Mouse (Mus musculus) intestine, embryonic 16.5 days (tissue): ENCODE data around the gene Uhrf1. TPM values are rescaled to one million over a fixed set of nuclear protein-coding genes. Genes with fewer than 3 reads are reported as not detected.
A peak's percentile ranks its signal among the peaks of the same experiment; 100 is the strongest.

Experiments used
- ATAC-seq: fragments of 200-750 bp; cut with Nextera tagmentation; 2 replicates; pipeline ENCODE4 v1.8.0; 2017; ENCODE audit warnings: moderate TSS enrichment, moderate library complexity
- H3K27ac ChIP-seq: fragments of 300-500 bp; sonication (generic); 2 replicates; pipeline ENCODE4 v1.5.1; 2014; ENCODE audit warnings: mild to moderate bottlenecking, low read length
- H3K27me3 ChIP-seq: fragments of 300-500 bp; sonication (generic); replicated peaks from 2 replicates; pipeline ENCODE4 v1.6.1; 2014; ENCODE audit warnings: low read length, control low read depth, mixed read lengths; ENCODE audit not compliant: control insufficient read depth, insufficient read depth
- H3K36me3 ChIP-seq: fragments of 300-500 bp; sonication (generic); 2 replicates; pipeline ENCODE4 v1.6.1; 2014; ENCODE audit warnings: low read length, control low read depth; ENCODE audit not compliant: control insufficient read depth, insufficient read depth
- H3K4me1 ChIP-seq: fragments of 300-500 bp; sonication (generic); 2 replicates; pipeline ENCODE4 v1.6.1; 2014; ENCODE audit warnings: low read length, control low read depth, mixed read lengths; ENCODE audit not compliant: control insufficient read depth, insufficient read depth
- H3K4me2 ChIP-seq: fragments of 300-500 bp; sonication (generic); 2 replicates; pipeline ENCODE4 v1.6.1; 2014; ENCODE audit warnings: low read depth, low read length, control low read depth
- H3K4me3 ChIP-seq: fragments of 300-500 bp; sonication (generic); 2 replicates; pipeline ENCODE4 v1.5.1; 2014; ENCODE audit warnings: mild to moderate bottlenecking, low read length
- H3K9ac ChIP-seq: fragments of 300-500 bp; sonication (generic); 2 replicates; pipeline ENCODE4 v1.6.1; 2014; ENCODE audit warnings: low read depth, low read length
- H3K9me3 ChIP-seq: fragments of 300-500 bp; sonication (generic); 2 replicates; pipeline ENCODE4 v1.6.1; 2016; ENCODE audit warnings: low read length, control low read depth; ENCODE audit not compliant: control insufficient read depth
- WGBS: fragments of 180-500 bp; shearing (Covaris S2); extraction: QIAGEN DNeasy Blood & Tissue Kit; methylation state at CpG from one replicate; pipeline ENCODE4 v1.1.7; 2014; 5-methylcytosine and 5-hydroxymethylcytosine counted together
- polyA plus RNA-seq: library from polyadenylated mRNA; unstranded; fragments of >200 nt; fragmentation: Nextera tagmentation; extraction: Ambion mirVana; gene quantifications from 2 replicates; pipeline ENCODE4 v1.2.1, GENCODE M21; 2015

Gene Uhrf1
- polyA plus RNA-seq, 1 experiment from 2014 or later, result 114 TPM

GRCm38 (mm10) chr17:56279481-56280155, 23.5 kb upstream of the Uhrf1 start:
- WGBS, result 76% methylated on average over 12 of the region's 12 CpGs
- Histone ChIP-seq H3K27ac (peak overlapping the region; percentile 59), H3K9me3 (no peaks in the 10 kb centered on the region), H3K4me1 (peaks cover 29% of the 10 kb centered on the region), H3K9ac (peak overlapping the region; percentile 23), H3K4me2 (no peak overlapping the region), H3K4me3 (no peak overlapping the region), H3K27me3 (no peaks in the 10 kb centered on the region), H3K36me3 (peaks cover 22% of the 10 kb centered on the region)
- no peak for ATAC-seq

GRCm38 (mm10) chr17:56281193-56281592, 21.9 kb upstream of the Uhrf1 start:
- WGBS, result 76% methylated on average over 12 of the region's 12 CpGs
- Histone ChIP-seq H3K9me3 (no peaks in the 10 kb centered on the region), H3K9ac (peak overlapping the region; percentile 37; the same call in 1 of the 2 replicates), H3K4me1 (peaks cover 29% of the 10 kb centered on the region), H3K4me2 (peak overlapping the region; percentile 12; the same call in 1 of the 2 replicates), H3K36me3 (peaks cover 32% of the 10 kb centered on the region), H3K27me3 (no peaks in the 10 kb centered on the region), H3K27ac (peak overlapping the region; percentile 10), H3K4me3 (no peak overlapping the region; the same call in 1 of the 2 replicates)
- ATAC-seq, result no peak

DNA sequence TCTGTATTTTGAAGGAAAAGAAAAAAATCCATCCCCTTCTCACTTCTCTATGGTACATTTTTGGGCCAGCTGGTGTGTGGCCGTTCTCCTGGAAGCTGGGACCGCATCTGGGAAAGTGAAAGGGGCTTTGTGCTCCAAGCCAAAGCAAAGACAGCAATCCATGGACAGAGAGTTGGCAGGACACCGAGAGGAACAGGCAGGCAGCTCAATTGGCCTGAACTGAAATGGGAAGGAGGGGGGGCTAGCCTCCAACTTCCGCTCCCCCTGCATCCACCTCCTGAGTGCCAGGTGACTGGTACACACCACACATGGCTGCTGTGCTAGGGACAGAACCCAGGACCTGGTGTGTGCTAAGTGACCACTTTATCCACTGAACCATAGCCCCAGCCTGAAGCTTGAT, 20.3 kb upstream of the Uhrf1 start:
- peak overlapping the region; percentile 59 for H3K27ac ChIP-seq
- H3K36me3 ChIP-seq, result peaks cover 39% of the 10 kb centered on the region
- no peak for ATAC-seq
- H3K27me3 ChIP-seq, result no peaks in the 10 kb centered on the region
- H3K9ac ChIP-seq, result peak overlapping the region; percentile 45; the same call in 1 of the 2 replicates
- H3K4me3 ChIP-seq, result no peak overlapping the region
- no peak overlapping the region for H3K4me2 ChIP-seq
- H3K9me3 ChIP-seq, result no peaks in the 10 kb centered on the region
- WGBS, result 82% methylated on average over 4 of the region's 4 CpGs
- H3K4me1 ChIP-seq, result peaks cover 27% of the 10 kb centered on the region

- Histone ChIP-seq H3K4me3 (no peak overlapping the region), H3K9ac (no peak overlapping the region), H3K4me2 (peak overlapping the region; percentile 22; the same call in 1 of the 2 replicates), H3K9me3 (no peaks in the 10 kb centered on the region), H3K27me3 (no peaks in the 10 kb centered on the region), H3K4me1 (peaks cover 29% of the 10 kb centered on the region), H3K27ac (peak overlapping the region; percentile 59), H3K36me3 (peaks cover 39% of the 10 kb centered on the region)
- WGBS, result 91% methylated on average over 8 of the region's 8 CpGs
- no peak for ATAC-seq
These were observed 19.8 kb upstream of the Uhrf1 start for GRCm38 (mm10) chr17:56283316-56283715.

- Histone ChIP-seq H3K9ac (peak overlapping the region; percentile 58; the same call in 1 of the 2 replicates), H3K27me3 (no peaks in the 10 kb centered on the region), H3K4me2 (peak overlapping the region; percentile 30), H3K4me1 (peaks cover 21% of the 10 kb centered on the region), H3K4me3 (peak overlapping the region; percentile 62; the same call in 1 of the 2 replicates), H3K36me3 (peaks cover 37% of the 10 kb centered on the region), H3K9me3 (no peaks in the 10 kb centered on the region), H3K27ac (no peak overlapping the region)
- WGBS, result 94% methylated on average over 11 of the region's 11 CpGs
- no peak for ATAC-seq
These were observed 17.1 kb upstream of the Uhrf1 start for GRCm38 (mm10) chr17:56285995-56286394.

DNA sequence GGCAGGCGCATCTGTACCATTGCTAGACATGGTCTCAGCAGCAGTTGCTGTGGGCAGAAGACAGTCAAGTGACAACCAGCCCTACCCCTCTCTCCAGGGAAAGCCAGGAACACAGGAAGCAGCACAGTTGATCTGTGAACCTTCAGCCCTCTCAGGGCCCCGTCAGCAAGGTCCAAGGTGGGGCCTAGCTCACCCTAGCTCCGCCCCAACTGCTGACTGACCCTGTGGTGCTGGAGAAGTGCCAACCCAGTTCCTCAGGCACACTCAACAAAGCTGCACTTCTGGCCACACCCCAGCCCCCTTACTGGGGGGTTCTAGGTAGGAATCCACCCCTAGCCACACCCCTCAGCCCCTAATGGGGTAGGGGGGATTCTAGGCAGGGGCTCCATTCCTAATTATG, 15.3 kb upstream of the Uhrf1 start:
- Histone ChIP-seq H3K9me3 (no peaks in the 10 kb centered on the region), H3K36me3 (peaks cover 28% of the 10 kb centered on the region), H3K4me2 (peak overlapping the region; percentile 83), H3K4me1 (peaks cover 21% of the 10 kb centered on the region), H3K27ac (peak overlapping the region; percentile 93), H3K9ac (peak overlapping the region; percentile 63), H3K27me3 (no peaks in the 10 kb centered on the region), H3K4me3 (peak overlapping the region; percentile 62)
- peak; percentile 67 for ATAC-seq
- 24% methylated on average over 3 of the region's 3 CpGs for WGBS

- 36% methylated on average over 3 of the region's 3 CpGs for WGBS
- H3K4me2 ChIP-seq, result peak overlapping the region; percentile 83
- H3K27me3 ChIP-seq, result no peaks in the 10 kb centered on the region
- H3K36me3 ChIP-seq, result peaks cover 21% of the 10 kb centered on the region
- peak overlapping the region; percentile 93 for H3K27ac ChIP-seq
- no peak for ATAC-seq
- peak overlapping the region; percentile 76 for H3K9ac ChIP-seq
- H3K4me3 ChIP-seq, result peak overlapping the region; percentile 62
- H3K9me3 ChIP-seq, result no peaks in the 10 kb centered on the region
- peaks cover 21% of the 10 kb centered on the region for H3K4me1 ChIP-seq
These were observed 14.3 kb upstream of the Uhrf1 start for GRCm38 (mm10) chr17:56288866-56289265.

DNA sequence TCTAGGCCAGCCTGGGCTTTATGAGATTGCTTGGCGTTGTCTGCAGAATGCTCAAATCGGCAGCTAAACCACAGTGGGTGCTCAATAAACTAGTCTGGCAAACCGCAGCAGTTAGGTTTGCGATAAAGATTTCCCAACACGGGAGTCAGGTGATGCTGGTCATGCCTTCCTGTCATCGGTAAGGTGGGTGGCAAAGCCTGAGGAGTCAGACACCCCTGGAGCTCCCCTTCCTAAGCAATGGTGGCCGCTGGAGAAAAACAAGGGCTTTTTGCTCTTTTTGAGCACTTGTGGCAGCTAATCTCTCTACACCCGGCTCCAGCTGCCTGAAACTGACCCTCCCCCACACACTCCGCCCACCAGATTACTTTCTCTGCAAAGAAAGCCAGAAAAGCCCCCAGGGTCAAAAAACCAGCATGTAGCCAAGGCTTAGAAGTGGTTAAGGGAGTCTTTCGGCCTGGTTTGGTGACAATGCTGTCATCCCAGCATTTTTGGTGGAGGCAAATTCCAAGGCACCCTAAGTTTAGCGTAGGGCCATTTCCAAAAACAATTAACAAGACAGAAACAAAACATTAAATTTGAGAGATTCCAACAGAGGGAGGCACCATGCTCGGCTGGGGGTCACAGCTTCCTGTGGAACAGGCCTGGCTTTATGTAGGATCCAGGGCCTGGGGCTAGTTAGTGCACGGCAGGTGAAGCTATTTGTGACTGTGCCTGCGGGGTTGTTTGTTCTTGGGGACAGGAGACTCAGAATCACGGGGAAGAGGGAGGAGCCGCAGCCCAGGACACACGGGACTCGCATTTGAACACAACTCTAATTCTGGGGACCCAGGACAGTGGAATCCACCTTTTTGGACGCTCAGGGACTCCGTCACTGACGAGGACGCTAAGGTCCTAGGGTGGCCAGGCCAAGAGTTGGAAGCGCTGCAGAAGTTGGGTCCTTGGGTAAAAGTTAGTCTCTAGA, 13.5 kb upstream of the Uhrf1 start:
- ATAC-seq, result peak; percentile 25

More for the DNA sequence above, 13.5 kb upstream of the Uhrf1 start:
- peaks cover 17% of the 10 kb centered on the region for H3K36me3 ChIP-seq
- H3K27ac ChIP-seq, result peak overlapping the region; percentile 93
- peak overlapping the region; percentile 76 for H3K9ac ChIP-seq
- peak overlapping the region; percentile 83 for H3K4me2 ChIP-seq
- peak overlapping the region; percentile 62 for H3K4me3 ChIP-seq
- peaks cover 21% of the 10 kb centered on the region for H3K4me1 ChIP-seq
- no peaks in the 10 kb centered on the region for H3K27me3 ChIP-seq
- WGBS, result 3% methylated on average over 23 of the region's 23 CpGs
- no peaks in the 10 kb centered on the region for H3K9me3 ChIP-seq
